Mouse (Mus musculus): ENCODE results near the gene Prpf40a. TPM values are rescaled to one million over a fixed set of nuclear protein-coding genes. Genes with fewer than 3 reads are reported as not detected.

Gene Prpf40a
- polyA plus RNA-seq, 1 experiment = 252 TPM

DNA sequence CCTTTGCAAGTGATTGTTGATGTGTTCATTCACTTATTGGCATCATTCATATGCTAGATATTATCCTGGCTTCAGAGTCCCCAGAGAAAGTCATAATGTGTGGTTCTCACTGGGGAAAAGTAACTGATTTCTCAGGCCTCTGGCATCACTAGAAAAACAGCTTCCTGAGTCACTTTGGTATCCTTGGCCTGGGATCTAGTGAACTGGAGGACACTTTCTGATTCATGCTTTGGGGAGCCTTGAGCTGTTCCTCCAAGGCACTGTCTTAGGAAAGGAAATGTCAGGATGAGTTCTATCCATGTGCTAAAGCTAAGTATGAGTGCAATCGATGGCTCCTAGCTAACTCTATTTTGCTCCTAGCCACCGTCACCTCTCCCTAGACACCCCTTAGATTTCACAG is 88.2 kb downstream of the Prpf40a start:
- no peaks in the 10 kb centered on the region for H3K9me3 ChIP-seq (replicated peaks; ENCODE audit: control insufficient read depth, insufficient read depth, low read length, poor library complexity, severe bottlenecking)
- no peak overlapping the region for H3K4me3 ChIP-seq (ENCODE audit: low read depth, low read length)
- peaks cover 4% of the 10 kb centered on the region; the same call in 1 of the 2 replicates for H3K36me3 ChIP-seq (ENCODE audit: control insufficient read depth, insufficient read depth, low read length, poor library complexity, severe bottlenecking)
- TF ChIP-seq POLR2A (IDR thresholded peaks at IDR 0.05; ENCODE audit: insufficient read depth, low read length) (no peak), EP300 (IDR thresholded peaks at IDR 0.05; ENCODE audit: insufficient read depth, low read depth, low read length) (no peak), CTCF (IDR thresholded peaks at IDR 0.05; ENCODE audit: low read depth, low read length) (no peak)
- H3K27ac ChIP-seq (ENCODE audit: insufficient read depth, low read length) = no peak overlapping the region
- H3K27me3 ChIP-seq (ENCODE audit: control insufficient read depth, insufficient read depth, low read length, poor library complexity, severe bottlenecking) = no peaks in the 10 kb centered on the region
- H3K9ac ChIP-seq (ENCODE audit: low read depth, poor library complexity, severe bottlenecking) = no peak overlapping the region
- no peaks in the 10 kb centered on the region for H3K4me1 ChIP-seq (ENCODE audit: control insufficient read depth, insufficient read depth, low read length)

DNA sequence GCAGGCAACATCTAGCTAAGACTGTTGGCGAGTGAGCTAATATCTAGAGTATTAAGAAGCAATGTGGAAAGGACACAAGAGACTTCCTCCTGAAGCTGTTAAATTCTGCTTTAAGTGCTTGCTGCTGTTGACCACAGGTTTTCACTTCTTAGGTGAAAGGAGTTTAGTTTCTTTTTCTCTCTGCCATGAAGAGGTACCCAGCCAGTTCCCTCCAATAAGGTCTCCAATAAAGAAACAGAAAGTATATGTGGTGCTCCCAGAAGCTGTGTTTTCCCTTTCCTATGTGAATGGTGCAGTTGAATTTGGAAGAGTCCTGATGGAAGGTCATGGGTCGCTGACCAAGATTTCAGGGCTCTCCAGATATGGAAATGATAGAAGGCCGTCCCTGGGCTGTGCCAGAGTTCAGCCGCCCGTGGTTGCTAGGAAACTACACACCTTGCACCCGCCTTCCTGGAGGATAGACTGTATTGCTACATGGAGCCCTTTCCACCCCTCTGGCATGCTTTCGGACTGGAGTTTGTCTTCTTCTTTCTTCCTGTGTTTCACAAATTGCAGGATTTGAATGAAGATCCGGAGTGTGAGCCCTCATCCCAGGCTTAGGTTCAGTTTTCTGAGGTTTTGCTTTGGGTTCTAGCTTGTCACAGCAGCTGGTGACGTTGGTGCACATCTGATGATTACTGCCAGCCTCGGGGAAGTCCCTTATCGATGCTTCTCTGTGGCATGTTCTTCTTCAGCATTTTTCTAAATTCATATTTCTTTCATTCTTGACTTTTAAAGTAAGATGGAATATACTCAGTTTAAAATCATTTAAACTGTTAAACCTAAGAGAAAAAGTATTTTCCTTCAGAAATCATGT is 89.0 kb downstream of the Prpf40a start:
- Histone ChIP-seq H3K4me1 (ENCODE audit: control insufficient read depth, insufficient read depth, low read length) (no peaks in the 10 kb centered on the region), H3K9me3 (replicated peaks; ENCODE audit: control insufficient read depth, insufficient read depth, low read length, poor library complexity, severe bottlenecking) (no peaks in the 10 kb centered on the region), H3K9ac (ENCODE audit: low read depth, poor library complexity, severe bottlenecking) (no peak overlapping the region), H3K36me3 (ENCODE audit: control insufficient read depth, insufficient read depth, low read length, poor library complexity, severe bottlenecking) (peaks cover 4% of the 10 kb centered on the region; the same call in 1 of the 2 replicates), H3K4me3 (ENCODE audit: low read depth, low read length) (no peak overlapping the region), H3K27ac (ENCODE audit: insufficient read depth, low read length) (no peak overlapping the region), H3K27me3 (ENCODE audit: control insufficient read depth, insufficient read depth, low read length, poor library complexity, severe bottlenecking) (no peaks in the 10 kb centered on the region)
- TF ChIP-seq EP300 (IDR thresholded peaks at IDR 0.05; ENCODE audit: insufficient read depth, low read depth, low read length) (no peak), POLR2A (IDR thresholded peaks at IDR 0.05; ENCODE audit: insufficient read depth, low read length) (no peak), CTCF (IDR thresholded peaks at IDR 0.05; ENCODE audit: low read depth, low read length) (no peak)

DNA sequence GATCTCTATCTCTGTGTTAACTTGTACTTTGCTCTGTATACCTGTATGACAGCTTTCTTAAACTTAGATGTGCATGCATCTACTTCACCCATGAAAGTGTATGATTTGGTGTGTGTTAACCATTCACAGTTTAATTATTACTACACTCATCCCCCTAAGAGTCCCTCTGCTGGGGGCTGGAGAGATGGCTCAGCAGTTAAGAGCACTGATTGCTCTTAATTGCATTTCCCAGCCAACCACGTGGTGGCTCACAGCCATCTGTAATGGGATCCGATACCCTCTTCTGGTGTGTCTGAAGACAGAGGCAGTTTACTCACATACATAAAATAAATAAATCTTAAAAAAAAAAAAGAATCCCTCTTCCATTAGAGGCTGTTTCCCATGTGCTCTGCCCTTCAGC is 91.0 kb downstream of the Prpf40a start:
- Histone ChIP-seq H3K9me3 (replicated peaks; ENCODE audit: control insufficient read depth, insufficient read depth, low read length, poor library complexity, severe bottlenecking) (no peaks in the 10 kb centered on the region), H3K27me3 (ENCODE audit: control insufficient read depth, insufficient read depth, low read length, poor library complexity, severe bottlenecking) (no peaks in the 10 kb centered on the region), H3K4me1 (ENCODE audit: control insufficient read depth, insufficient read depth, low read length) (no peaks in the 10 kb centered on the region), H3K9ac (ENCODE audit: low read depth, poor library complexity, severe bottlenecking) (no peak overlapping the region), H3K36me3 (ENCODE audit: control insufficient read depth, insufficient read depth, low read length, poor library complexity, severe bottlenecking) (peaks cover 2% of the 10 kb centered on the region; the same call in 1 of the 2 replicates), H3K27ac (ENCODE audit: insufficient read depth, low read length) (no peak overlapping the region), H3K4me3 (ENCODE audit: low read depth, low read length) (no peak overlapping the region)
- TF ChIP-seq CTCF (IDR thresholded peaks at IDR 0.05; ENCODE audit: low read depth, low read length) = no peak

DNA sequence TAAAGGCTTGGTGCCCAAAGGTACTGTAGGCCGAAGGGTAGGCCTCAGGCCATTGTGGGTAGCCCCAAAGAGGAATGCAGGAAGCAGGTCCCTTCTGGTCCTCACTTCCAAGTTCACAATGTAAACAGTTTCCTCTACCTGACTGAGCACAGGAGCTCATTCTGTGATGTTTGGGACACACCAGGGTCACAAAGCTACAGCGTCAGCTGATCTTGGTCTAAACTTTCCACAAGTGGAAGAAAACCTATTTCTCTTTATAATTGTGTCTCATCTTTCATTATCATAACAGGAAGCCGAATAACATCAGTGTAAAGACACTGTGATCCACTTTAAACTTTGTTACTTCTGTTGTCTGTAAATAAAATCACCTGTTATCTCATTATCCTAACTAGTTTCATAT is 95.6 kb downstream of the Prpf40a start:
- H3K9me3 ChIP-seq (replicated peaks; ENCODE audit: control insufficient read depth, insufficient read depth, low read length, poor library complexity, severe bottlenecking) = no peaks in the 10 kb centered on the region
- no peak overlapping the region for H3K9ac ChIP-seq (ENCODE audit: low read depth, poor library complexity, severe bottlenecking)
- H3K27ac ChIP-seq (ENCODE audit: insufficient read depth, low read length) = no peak overlapping the region
- no peak overlapping the region for H3K4me3 ChIP-seq (ENCODE audit: low read depth, low read length)
- TF ChIP-seq POLR2A (IDR thresholded peaks at IDR 0.05; ENCODE audit: insufficient read depth, low read length) = no peak
- no peak for TF ChIP-seq EP300 (IDR thresholded peaks at IDR 0.05; ENCODE audit: insufficient read depth, low read depth, low read length)
- no peak for TF ChIP-seq CTCF (IDR thresholded peaks at IDR 0.05; ENCODE audit: low read depth, low read length)
- no peaks in the 10 kb centered on the region for H3K27me3 ChIP-seq (ENCODE audit: control insufficient read depth, insufficient read depth, low read length, poor library complexity, severe bottlenecking)
- no peaks in the 10 kb centered on the region for H3K4me1 ChIP-seq (ENCODE audit: control insufficient read depth, insufficient read depth, low read length)
- no peaks in the 10 kb centered on the region for H3K36me3 ChIP-seq (ENCODE audit: control insufficient read depth, insufficient read depth, low read length, poor library complexity, severe bottlenecking)

DNA sequence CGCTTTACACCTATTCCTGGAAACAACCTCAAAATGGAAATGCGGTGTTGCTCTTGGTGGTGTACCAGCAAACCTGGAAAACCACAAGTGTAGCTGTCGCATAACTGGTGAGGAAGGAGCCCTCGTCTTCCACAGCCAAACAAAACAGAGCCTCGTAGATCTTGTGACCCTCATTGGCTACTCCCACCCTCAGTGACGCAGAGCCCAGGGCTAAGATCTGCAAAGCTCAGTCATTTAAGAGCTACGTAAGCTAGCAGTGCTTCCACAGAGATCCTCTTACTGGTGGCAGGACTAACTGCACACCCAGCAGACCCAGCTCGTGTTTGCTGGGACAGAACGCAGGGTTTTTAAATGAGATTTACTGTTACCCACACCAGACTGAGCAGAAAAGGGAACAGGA is 96.1 kb downstream of the Prpf40a start:
- TF ChIP-seq EP300 (IDR thresholded peaks at IDR 0.05; ENCODE audit: insufficient read depth, low read depth, low read length) (no peak), CTCF (IDR thresholded peaks at IDR 0.05; ENCODE audit: low read depth, low read length) (no peak), POLR2A (IDR thresholded peaks at IDR 0.05; ENCODE audit: insufficient read depth, low read length) (no peak)
- Histone ChIP-seq H3K36me3 (ENCODE audit: control insufficient read depth, insufficient read depth, low read length, poor library complexity, severe bottlenecking) (no peaks in the 10 kb centered on the region), H3K4me1 (ENCODE audit: control insufficient read depth, insufficient read depth, low read length) (no peaks in the 10 kb centered on the region)

DNA sequence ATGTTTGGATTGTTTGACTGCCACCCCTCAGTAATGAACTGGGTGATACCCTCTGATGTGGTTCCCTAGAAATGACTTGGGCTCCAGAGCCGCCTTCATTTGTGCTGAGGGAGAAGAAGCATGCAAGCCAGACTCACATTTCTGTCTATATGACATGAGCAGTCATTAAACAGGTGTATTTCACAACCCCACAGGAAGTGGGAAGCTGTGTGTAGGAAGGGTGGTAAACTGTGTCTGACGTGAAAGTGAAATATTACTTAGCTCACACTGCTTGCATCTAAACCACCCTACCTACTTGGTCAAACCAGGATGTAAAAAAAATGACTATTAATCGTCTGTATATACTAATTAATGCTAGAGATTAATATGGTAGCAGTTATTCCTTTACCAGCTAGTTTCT is 102.3 kb downstream of the Prpf40a start:
- no peaks in the 10 kb centered on the region for H3K36me3 ChIP-seq (ENCODE audit: control insufficient read depth, insufficient read depth, low read length, poor library complexity, severe bottlenecking)
- TF ChIP-seq CTCF (IDR thresholded peaks at IDR 0.05; ENCODE audit: low read depth, low read length) (no peak), EP300 (IDR thresholded peaks at IDR 0.05; ENCODE audit: insufficient read depth, low read depth, low read length) (no peak), POLR2A (IDR thresholded peaks at IDR 0.05; ENCODE audit: insufficient read depth, low read length) (no peak)
- no peak overlapping the region for H3K27ac ChIP-seq (ENCODE audit: insufficient read depth, low read length)
- H3K4me1 ChIP-seq (ENCODE audit: control insufficient read depth, insufficient read depth, low read length) = no peaks in the 10 kb centered on the region
- H3K9me3 ChIP-seq (replicated peaks; ENCODE audit: control insufficient read depth, insufficient read depth, low read length, poor library complexity, severe bottlenecking) = no peaks in the 10 kb centered on the region
- H3K4me3 ChIP-seq (ENCODE audit: low read depth, low read length) = no peak overlapping the region
- H3K27me3 ChIP-seq (ENCODE audit: control insufficient read depth, insufficient read depth, low read length, poor library complexity, severe bottlenecking) = no peaks in the 10 kb centered on the region
- H3K9ac ChIP-seq (ENCODE audit: low read depth, poor library complexity, severe bottlenecking) = no peak overlapping the region

More for the DNA sequence above, 96.1 kb downstream of the Prpf40a start:
- Histone ChIP-seq H3K27ac (ENCODE audit: insufficient read depth, low read length) (no peak overlapping the region), H3K27me3 (ENCODE audit: control insufficient read depth, insufficient read depth, low read length, poor library complexity, severe bottlenecking) (no peaks in the 10 kb centered on the region), H3K9ac (ENCODE audit: low read depth, poor library complexity, severe bottlenecking) (no peak overlapping the region), H3K9me3 (replicated peaks; ENCODE audit: control insufficient read depth, insufficient read depth, low read length, poor library complexity, severe bottlenecking) (no peaks in the 10 kb centered on the region), H3K4me3 (ENCODE audit: low read depth, low read length) (no peak overlapping the region)

Data from ES-Bruce4 (cell line).